Mouse (Mus musculus) bone marrow macrophage, adult 2 months (primary cell): ENCODE data around the gene Asic2.

Experiments
- CTCF ChIP-seq: IDR thresholded peaks from 2 replicates; pipeline ENCODE4 v1.5.1; 2012; ENCODE audit warnings: low read depth, mild to moderate bottlenecking, low read length, moderate library complexity
- POLR2A ChIP-seq: IDR thresholded peaks from 2 replicates; pipeline ENCODE4 v1.6.1; 2012; ENCODE audit warnings: mild to moderate bottlenecking, low read depth, low read length, borderline replicate concordance

GRCm38 (mm10) chr11:80966040-80966439, 1002.2 kb downstream of the Asic2 start:
- no peak for TF ChIP-seq CTCF
- no peak for TF ChIP-seq POLR2A
